Mouse (Mus musculus) lung, adult 2 months (tissue): ENCODE measurements around the gene Nphp1. TPM values are rescaled to one million over a fixed set of nuclear protein-coding genes. Genes with fewer than 3 reads are reported as not detected.

ENCODE experiments used
- DNase-seq: peaks from one replicate; pipeline ENCODE4 v3.0.0; 2022
- H3K4me1 ChIP-seq: fragments of 200-500 bp; 2 replicates; pipeline ENCODE4 v1.6.1; 2011; ENCODE audit warnings: low read length; ENCODE audit not compliant: control insufficient read depth, insufficient read depth
- H3K4me3 ChIP-seq: fragments of 200-500 bp; replicated peaks from 2 replicates; pipeline ENCODE3; 2011; ENCODE audit warnings: low read depth, mild to moderate bottlenecking, control low read depth, low read length; ENCODE audit errors: extremely low read depth
- CTCF ChIP-seq: fragments of 200-500 bp; IDR thresholded peaks from 2 replicates; pipeline ENCODE4 v1.5.1; 2011; ENCODE audit warnings: mild to moderate bottlenecking, low read length, control low read depth; ENCODE audit not compliant: insufficient read depth
- POLR2A ChIP-seq: fragments of 200-500 bp; IDR thresholded peaks from 2 replicates; pipeline ENCODE4 v1.6.1; 2011; ENCODE audit warnings: low read depth, mild to moderate bottlenecking, control low read depth, low read length, borderline replicate concordance; ENCODE audit errors: extremely low read depth
- WGBS: fragments of 180-500 bp; shearing (Covaris S2); methylation state at CpG from one replicate; pipeline ENCODE4 v1.1.7; 2018; 5-methylcytosine and 5-hydroxymethylcytosine counted together
- polyA plus RNA-seq: library from polyadenylated mRNA; depleted of rRNA; stranded (reverse); fragments of >200 nt; gene quantifications from 2 replicates; pipeline ENCODE4 v1.2.3, GENCODE M21; 2012

The Nphp1 gene
- polyA plus RNA-seq, 1 experiment = 14.5 TPM

GRCm38 (mm10) chr2:127730301-127730997, 58.2 kb downstream of the Nphp1 start:
- Histone ChIP-seq H3K4me3 (no peak overlapping the region), H3K4me1 (0 out of 2 replicates have a peak, but pooled peaks cover 2% of the 10 kb centered on the region)
- WGBS = 64% methylated on average over 7 of the region's 7 CpGs
- DNase-seq = no peak
- TF ChIP-seq CTCF (no peak), POLR2A (no peak)

- H3K4me1 ChIP-seq = 0 out of 2 replicates have a peak, but pooled peaks cover 2% of the 10 kb centered on the region
- DNase-seq = peak; percentile 36
- TF ChIP-seq POLR2A = no peak
- no peak for TF ChIP-seq CTCF
- peak within 1 kb of the TSS; percentile 61 for H3K4me3 ChIP-seq
- 3% methylated on average over 26 of the region's 26 CpGs for WGBS
Observed at GRCm38 (mm10) chr2:127729671-127730070, 59.0 kb downstream of the Nphp1 start, which contains the start of gene Mall. Gene Mall, minus strand, starts transcription at chr2:127729932.

GRCm38 (mm10) chr2:127728661-127729450, 59.8 kb downstream of the Nphp1 start:
- Histone ChIP-seq H3K4me1 (0 out of 2 replicates have a peak, but pooled peaks cover 2% of the 10 kb centered on the region), H3K4me3 (no peak overlapping the region)
- 49% methylated on average over 15 of the region's 15 CpGs for WGBS
- DNase-seq = no peak
- no peak for TF ChIP-seq CTCF
- TF ChIP-seq POLR2A = no peak

GRCm38 (mm10) chr2:127728146-127728545, 60.6 kb downstream of the Nphp1 start:
- peaks cover 5% of the 10 kb centered on the region; the same call in 1 of the 2 replicates for H3K4me1 ChIP-seq
- DNase-seq = no peak
- WGBS = 48% methylated on average over 6 of the region's 6 CpGs
- no peak overlapping the region for H3K4me3 ChIP-seq
- TF ChIP-seq CTCF = no peak
- TF ChIP-seq POLR2A = no peak

- WGBS = 28% methylated on average over 4 of the region's 4 CpGs
- peaks cover 11% of the 10 kb centered on the region; the same call in 1 of the 2 replicates for H3K4me1 ChIP-seq
- TF ChIP-seq CTCF (no peak), POLR2A (no peak)
- DNase-seq = no peak
- H3K4me3 ChIP-seq = no peak overlapping the region
Observed at GRCm38 (mm10) chr2:127723193-127723592, 65.5 kb downstream of the Nphp1 start.

- peak; percentile 91 for DNase-seq
- 22% methylated on average over 7 of the region's 7 CpGs for WGBS
- peaks cover 11% of the 10 kb centered on the region; the same call in 1 of the 2 replicates for H3K4me1 ChIP-seq
Observed at GRCm38 (mm10) chr2:127722176-127722892, 66.4 kb downstream of the Nphp1 start.

GRCm38 (mm10) chr2:127718839-127719468, 69.7 kb downstream of the Nphp1 start:
- 64% methylated on average over 8 of the region's 8 CpGs for WGBS
- peaks cover 11% of the 10 kb centered on the region; the same call in 1 of the 2 replicates for H3K4me1 ChIP-seq
- no peak for DNase-seq
- no peak for TF ChIP-seq POLR2A
- no peak for TF ChIP-seq CTCF
- no peak overlapping the region for H3K4me3 ChIP-seq

More at GRCm38 (mm10) chr2:127722176-127722892, 66.4 kb downstream of the Nphp1 start:
- no peak for TF ChIP-seq POLR2A
- TF ChIP-seq CTCF = no peak
- H3K4me3 ChIP-seq = no peak overlapping the region

GRCm38 (mm10) chr2:127714726-127715125, 74.0 kb downstream of the Nphp1 start:
- no peak for DNase-seq
- 78% methylated on average over 3 of the region's 3 CpGs for WGBS
- Histone ChIP-seq H3K4me3 (no peak overlapping the region), H3K4me1 (no peaks in the 10 kb centered on the region)
- TF ChIP-seq CTCF (no peak), POLR2A (no peak)

GRCm38 (mm10) chr2:127708792-127709191, 79.9 kb downstream of the Nphp1 start:
- H3K4me3 ChIP-seq = no peak overlapping the region
- TF ChIP-seq POLR2A (no peak), CTCF (no peak)
- 80% methylated on average over 3 of the region's 3 CpGs for WGBS
- DNase-seq = no peak
- no peaks in the 10 kb centered on the region for H3K4me1 ChIP-seq
